Mouse (Mus musculus): ENCODE measurements around the gene Sftpd. TPM values are rescaled to one million over a fixed set of nuclear protein-coding genes. Genes with fewer than 3 reads are reported as not detected.

The Sftpd gene
- polyA plus RNA-seq, 1 experiment from 2014 or later: not detected

DNA sequence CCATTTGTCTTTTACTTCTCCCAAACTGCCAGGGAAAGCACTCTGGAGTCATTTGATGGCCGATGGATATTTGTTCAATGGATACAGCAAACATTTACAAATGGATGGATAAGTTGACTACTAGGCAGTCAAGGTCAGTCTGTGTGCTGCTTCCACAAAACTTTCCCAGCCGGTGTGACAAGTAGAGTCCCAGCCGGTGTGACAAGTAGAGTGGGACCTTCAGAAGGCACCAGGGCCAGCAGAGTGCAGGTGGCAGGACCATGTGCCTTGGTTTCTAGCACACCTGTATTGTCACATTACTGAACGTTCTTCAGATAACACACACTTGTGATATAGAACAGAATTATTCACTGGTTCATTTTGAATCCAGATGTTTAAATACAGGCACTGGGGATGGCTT lies 24.9 kb downstream of the Sftpd start:
- Histone ChIP-seq H3K4me2 (replicated peaks) (no peak overlapping the region), H3K9me3 (ENCODE audit: control insufficient read depth, low read length) (no peaks in the 10 kb centered on the region), H3K4me3 (replicated peaks; ENCODE audit: low read length) (no peak overlapping the region), H3K27me3 (ENCODE audit: control insufficient read depth, insufficient read depth, low read length) (no peaks in the 10 kb centered on the region), H3K36me3 (replicated peaks; ENCODE audit: control insufficient read depth, insufficient read depth) (no peaks in the 10 kb centered on the region), H3K27ac (no peak overlapping the region), H3K4me1 (replicated peaks; ENCODE audit: control insufficient read depth, insufficient read depth, low read length) (no peaks in the 10 kb centered on the region), H3K9ac (no peak overlapping the region)
- DNase-seq (ENCODE audit: low spot score): no peak
- no peak for ATAC-seq (ENCODE audit: low FRiP score)
- 88% methylated on average over 4 of the region's 4 CpGs for WGBS

- Histone ChIP-seq H3K36me3 (replicated peaks; ENCODE audit: control insufficient read depth, insufficient read depth) (no peaks in the 10 kb centered on the region), H3K27me3 (ENCODE audit: control insufficient read depth, insufficient read depth, low read length) (no peaks in the 10 kb centered on the region), H3K4me1 (replicated peaks; ENCODE audit: control insufficient read depth, insufficient read depth, low read length) (no peaks in the 10 kb centered on the region), H3K27ac (no peak within 1 kb of the TSS), H3K9ac (no peak within 1 kb of the TSS), H3K9me3 (ENCODE audit: control insufficient read depth, low read length) (no peaks in the 10 kb centered on the region), H3K4me2 (replicated peaks) (no peak within 1 kb of the TSS), H3K4me3 (replicated peaks; ENCODE audit: low read length) (no peak within 1 kb of the TSS)
- 95% methylated on average over 7 of the region's 7 CpGs for WGBS
- no peak for ATAC-seq (ENCODE audit: low FRiP score)
- no peak for DNase-seq (ENCODE audit: low spot score)
Measured at GRCm38 (mm10) chr14:41151220-41151898, 33.6 kb downstream of the Sftpd start, which contains the start of gene Mbl1. Gene Mbl1 (plus strand): TSS chr14:41151458.

DNA sequence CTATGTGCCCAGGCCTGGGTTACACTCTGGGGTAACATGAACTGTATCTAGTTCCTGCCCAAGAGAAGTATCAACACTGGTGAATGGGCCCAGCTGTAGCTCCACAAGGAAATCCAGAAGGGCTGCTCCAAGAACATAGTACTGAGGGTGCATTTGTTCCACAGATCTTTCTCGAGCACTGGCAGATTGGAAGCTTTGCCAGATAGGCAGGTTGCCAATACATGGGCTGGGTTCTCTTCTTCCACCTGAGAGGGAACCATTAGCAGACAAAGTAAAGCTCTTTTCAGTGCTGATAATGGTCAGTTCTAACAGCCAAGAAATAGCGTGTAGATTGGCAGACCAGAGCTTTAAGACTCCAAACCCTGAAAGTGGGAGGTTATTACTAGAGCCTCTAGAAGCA lies 37.6 kb downstream of the Sftpd start:
- Histone ChIP-seq H3K27ac (no peak overlapping the region), H3K9ac (no peak overlapping the region), H3K4me3 (replicated peaks; ENCODE audit: low read length) (no peak overlapping the region), H3K9me3 (ENCODE audit: control insufficient read depth, low read length) (no peaks in the 10 kb centered on the region), H3K4me2 (replicated peaks) (no peak overlapping the region), H3K27me3 (ENCODE audit: control insufficient read depth, insufficient read depth, low read length) (no peaks in the 10 kb centered on the region), H3K36me3 (replicated peaks; ENCODE audit: control insufficient read depth, insufficient read depth) (no peaks in the 10 kb centered on the region), H3K4me1 (replicated peaks; ENCODE audit: control insufficient read depth, insufficient read depth, low read length) (no peaks in the 10 kb centered on the region)
- 90% methylated on average over 2 of the region's 2 CpGs for WGBS
- no peak for DNase-seq (ENCODE audit: low spot score)
- ATAC-seq (ENCODE audit: low FRiP score): no peak

DNA sequence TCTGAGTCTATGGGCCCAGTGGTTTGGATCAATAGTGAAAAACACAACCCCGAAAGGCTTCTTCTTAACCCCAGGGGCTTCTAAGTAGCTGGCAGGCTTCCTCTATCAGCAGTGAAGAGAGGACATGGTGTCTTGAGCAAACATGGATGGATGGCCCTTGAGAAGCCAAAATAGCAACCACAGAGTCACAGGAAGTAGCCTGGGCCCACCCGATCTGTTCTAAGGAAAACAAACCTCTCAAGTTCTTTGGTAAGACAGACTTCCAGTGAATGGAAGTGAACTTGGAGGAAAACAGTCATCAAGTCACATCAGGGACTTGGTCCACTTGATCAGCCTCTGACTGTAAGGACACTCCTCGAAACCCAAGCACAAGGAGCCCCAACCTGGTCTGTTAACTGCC lies 38.0 kb downstream of the Sftpd start:
- H3K9ac ChIP-seq: no peak overlapping the region
- H3K4me3 ChIP-seq (replicated peaks; ENCODE audit: low read length): no peak overlapping the region
- no peaks in the 10 kb centered on the region for H3K4me1 ChIP-seq (replicated peaks; ENCODE audit: control insufficient read depth, insufficient read depth, low read length)
- H3K9me3 ChIP-seq (ENCODE audit: control insufficient read depth, low read length): no peaks in the 10 kb centered on the region
- H3K27ac ChIP-seq: no peak overlapping the region
- 92% methylated on average over 3 of the region's 3 CpGs for WGBS
- H3K36me3 ChIP-seq (replicated peaks; ENCODE audit: control insufficient read depth, insufficient read depth): no peaks in the 10 kb centered on the region
- ATAC-seq (ENCODE audit: low FRiP score) (no peak), DNase-seq (ENCODE audit: low spot score) (no peak)
- no peak overlapping the region for H3K4me2 ChIP-seq (replicated peaks)
- no peaks in the 10 kb centered on the region for H3K27me3 ChIP-seq (ENCODE audit: control insufficient read depth, insufficient read depth, low read length)

GRCm38 (mm10) chr14:41146035-41146434 lies 38.9 kb downstream of the Sftpd start:
- 77% methylated on average over 6 of the region's 6 CpGs for WGBS
- no peaks in the 10 kb centered on the region for H3K36me3 ChIP-seq (replicated peaks; ENCODE audit: control insufficient read depth, insufficient read depth)
- DNase-seq (ENCODE audit: low spot score): no peak
- no peaks in the 10 kb centered on the region for H3K27me3 ChIP-seq (ENCODE audit: control insufficient read depth, insufficient read depth, low read length)
- H3K4me1 ChIP-seq (replicated peaks; ENCODE audit: control insufficient read depth, insufficient read depth, low read length): no peaks in the 10 kb centered on the region
- no peak overlapping the region for H3K4me2 ChIP-seq (replicated peaks)
- H3K9ac ChIP-seq: no peak overlapping the region
- H3K9me3 ChIP-seq (ENCODE audit: control insufficient read depth, low read length): no peaks in the 10 kb centered on the region
- ATAC-seq (ENCODE audit: low FRiP score): no peak
- H3K4me3 ChIP-seq (replicated peaks; ENCODE audit: low read length): no peak overlapping the region
- H3K27ac ChIP-seq: no peak overlapping the region

GRCm38 (mm10) chr14:41140686-41141085 lies 44.3 kb downstream of the Sftpd start:
- no peaks in the 10 kb centered on the region for H3K4me1 ChIP-seq (replicated peaks; ENCODE audit: control insufficient read depth, insufficient read depth, low read length)
- DNase-seq (ENCODE audit: low spot score): no peak
- ATAC-seq (ENCODE audit: low FRiP score): no peak
- no peaks in the 10 kb centered on the region for H3K27me3 ChIP-seq (ENCODE audit: control insufficient read depth, insufficient read depth, low read length)
- H3K4me2 ChIP-seq (replicated peaks): no peak overlapping the region
- WGBS: 85% methylated on average over 1 of the region's 1 CpGs
- H3K4me3 ChIP-seq (replicated peaks; ENCODE audit: low read length): no peak overlapping the region
- no peaks in the 10 kb centered on the region for H3K36me3 ChIP-seq (replicated peaks; ENCODE audit: control insufficient read depth, insufficient read depth)
- no peak overlapping the region for H3K27ac ChIP-seq
- H3K9me3 ChIP-seq (ENCODE audit: control insufficient read depth, low read length): no peaks in the 10 kb centered on the region
- H3K9ac ChIP-seq: no peak overlapping the region

- H3K4me1 ChIP-seq (replicated peaks; ENCODE audit: control insufficient read depth, insufficient read depth, low read length): no peaks in the 10 kb centered on the region
- H3K9me3 ChIP-seq (ENCODE audit: control insufficient read depth, low read length): no peaks in the 10 kb centered on the region
- no peak overlapping the region for H3K4me2 ChIP-seq (replicated peaks)
- no peak for DNase-seq (ENCODE audit: low spot score)
- no peaks in the 10 kb centered on the region for H3K27me3 ChIP-seq (ENCODE audit: control insufficient read depth, insufficient read depth, low read length)
- ATAC-seq (ENCODE audit: low FRiP score): no peak
- H3K27ac ChIP-seq: no peak overlapping the region
- no peak overlapping the region for H3K9ac ChIP-seq
- H3K36me3 ChIP-seq (replicated peaks; ENCODE audit: control insufficient read depth, insufficient read depth): no peaks in the 10 kb centered on the region
- H3K4me3 ChIP-seq (replicated peaks; ENCODE audit: low read length): no peak overlapping the region
Measured at GRCm38 (mm10) chr14:41137006-41137405, 47.9 kb downstream of the Sftpd start.

GRCm38 (mm10) chr14:41131540-41131939 lies 53.4 kb downstream of the Sftpd start, which contains the start of gene Sftpa1:
Gene Sftpa1 (plus strand): TSS chr14:41131782.
- Histone ChIP-seq H3K4me3 (replicated peaks; ENCODE audit: low read length) (no peak within 1 kb of the TSS), H3K36me3 (replicated peaks; ENCODE audit: control insufficient read depth, insufficient read depth) (no peaks in the 10 kb centered on the region), H3K27me3 (ENCODE audit: control insufficient read depth, insufficient read depth, low read length) (no peaks in the 10 kb centered on the region), H3K9me3 (ENCODE audit: control insufficient read depth, low read length) (no peaks in the 10 kb centered on the region), H3K9ac (no peak within 1 kb of the TSS), H3K27ac (no peak within 1 kb of the TSS), H3K4me1 (replicated peaks; ENCODE audit: control insufficient read depth, insufficient read depth, low read length) (no peaks in the 10 kb centered on the region), H3K4me2 (replicated peaks) (no peak within 1 kb of the TSS)
- no peak for DNase-seq (ENCODE audit: low spot score)
- ATAC-seq (ENCODE audit: low FRiP score): no peak
- 94% methylated on average over 7 of the region's 7 CpGs for WGBS

DNA sequence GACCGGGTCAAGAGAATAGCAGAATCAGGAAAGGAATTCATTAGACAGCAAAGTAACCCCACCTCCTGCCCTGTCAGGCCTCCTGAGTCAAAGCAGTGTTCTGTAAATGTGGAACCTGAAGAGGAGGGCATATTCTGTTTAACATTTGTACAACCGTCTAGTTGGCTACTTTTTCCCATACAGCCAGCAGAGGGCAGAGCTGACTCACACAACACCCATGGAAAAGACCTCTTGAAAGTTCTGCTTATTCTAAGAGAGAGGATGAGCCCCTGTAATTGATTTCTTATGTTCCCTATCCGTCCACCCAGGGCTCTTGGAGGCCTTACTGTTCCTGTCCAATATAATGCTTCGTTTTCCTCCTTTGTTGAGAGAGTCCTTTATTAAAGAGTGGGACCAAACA lies 57.0 kb downstream of the Sftpd start:
- peak; percentile 61 for DNase-seq (ENCODE audit: low spot score)
- Histone ChIP-seq H3K4me1 (replicated peaks; ENCODE audit: control insufficient read depth, insufficient read depth, low read length) (no peaks in the 10 kb centered on the region), H3K27ac (no peak overlapping the region), H3K9me3 (ENCODE audit: control insufficient read depth, low read length) (no peaks in the 10 kb centered on the region), H3K36me3 (replicated peaks; ENCODE audit: control insufficient read depth, insufficient read depth) (no peaks in the 10 kb centered on the region), H3K4me2 (replicated peaks) (no peak overlapping the region), H3K27me3 (ENCODE audit: control insufficient read depth, insufficient read depth, low read length) (no peaks in the 10 kb centered on the region), H3K9ac (no peak overlapping the region), H3K4me3 (replicated peaks; ENCODE audit: low read length) (no peak overlapping the region)
- peak; percentile 60; the same call in 1 of the 2 replicates for ATAC-seq (ENCODE audit: low FRiP score)
- 26% methylated on average over 4 of the region's 4 CpGs for WGBS

GRCm38 (mm10) chr14:41124683-41125082 lies 60.3 kb downstream of the Sftpd start:
- DNase-seq (ENCODE audit: low spot score): no peak
- Histone ChIP-seq H3K9me3 (ENCODE audit: control insufficient read depth, low read length) (no peaks in the 10 kb centered on the region), H3K27me3 (ENCODE audit: control insufficient read depth, insufficient read depth, low read length) (no peaks in the 10 kb centered on the region), H3K27ac (no peak overlapping the region), H3K4me1 (replicated peaks; ENCODE audit: control insufficient read depth, insufficient read depth, low read length) (no peaks in the 10 kb centered on the region), H3K4me3 (replicated peaks; ENCODE audit: low read length) (no peak overlapping the region), H3K9ac (no peak overlapping the region), H3K36me3 (replicated peaks; ENCODE audit: control insufficient read depth, insufficient read depth) (no peaks in the 10 kb centered on the region), H3K4me2 (replicated peaks) (no peak overlapping the region)
- WGBS: 89% methylated on average over 5 of the region's 5 CpGs
- ATAC-seq (ENCODE audit: low FRiP score): no peak

All from hindbrain, embryonic 14.5 days (tissue).